Mouse (Mus musculus) cerebellum, adult 9-10 months (tissue): ENCODE data around the gene Dhx38.
A peak's percentile ranks its signal among the peaks of the same experiment; 100 is the strongest.

Experiments
- DNase-seq: peaks from one replicate; pipeline ENCODE4 v3.0.0; 2022

Dhx38 gene

GRCm38 (mm10) chr8:109544049-109544448, 21.6 kb downstream of the Dhx38 start:
- DNase-seq: no peak

- no peak for DNase-seq
Measured at GRCm38 (mm10) chr8:109542748-109543519, 22.7 kb downstream of the Dhx38 start.

GRCm38 (mm10) chr8:109542165-109542564, 23.5 kb downstream of the Dhx38 start:
- no peak for DNase-seq

GRCm38 (mm10) chr8:109536703-109537102, 29.0 kb downstream of the Dhx38 start:
- DNase-seq: peak; percentile 48

GRCm38 (mm10) chr8:109535140-109535990, 30.3 kb downstream of the Dhx38 start:
- no peak for DNase-seq

- DNase-seq: no peak
Measured at GRCm38 (mm10) chr8:109524008-109524407, 41.7 kb downstream of the Dhx38 start.

- DNase-seq: no peak
Measured at GRCm38 (mm10) chr8:109505560-109505959, 60.1 kb downstream of the Dhx38 start.

GRCm38 (mm10) chr8:109503566-109503965, 62.1 kb downstream of the Dhx38 start:
- no peak for DNase-seq

- no peak for DNase-seq
Measured at GRCm38 (mm10) chr8:109499009-109499717, 66.5 kb downstream of the Dhx38 start.
